Mouse (Mus musculus) kidney, adult 11 months (tissue): Measurements from ENCODE around the gene Olfr813.
"Not testable (repeated sequence)": the region's sequence is repeated elsewhere in the genome, so short reads cannot be mapped to it uniquely, and the experiment has no call there.

Experiments used
- DNase-seq: peaks from one replicate; pipeline ENCODE4 v3.0.0; 2022

The Olfr813 gene

DNA sequence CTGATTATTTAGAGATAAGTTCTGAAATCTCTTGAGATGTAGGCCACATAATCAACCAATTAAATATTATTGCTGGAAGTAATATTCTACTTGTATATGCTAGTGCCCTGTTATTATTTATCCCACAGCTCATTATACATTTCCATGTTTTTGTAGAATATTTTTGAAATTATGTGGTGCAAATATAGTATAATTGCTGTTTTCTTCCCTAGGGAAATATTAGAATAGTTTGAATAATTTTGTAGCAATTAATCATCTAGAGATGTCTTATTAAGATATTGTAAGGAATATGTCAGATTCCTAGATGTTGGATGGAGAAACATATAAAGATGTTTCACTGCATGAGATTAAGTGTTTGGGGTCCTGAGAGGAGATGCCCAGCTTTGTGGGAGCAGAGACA, at the start of gene Olfr813:
TSS of gene Olfr813 (plus strand) at position 301 of the 400 bp plus-strand sequence.
- DNase-seq: no peak

DNA sequence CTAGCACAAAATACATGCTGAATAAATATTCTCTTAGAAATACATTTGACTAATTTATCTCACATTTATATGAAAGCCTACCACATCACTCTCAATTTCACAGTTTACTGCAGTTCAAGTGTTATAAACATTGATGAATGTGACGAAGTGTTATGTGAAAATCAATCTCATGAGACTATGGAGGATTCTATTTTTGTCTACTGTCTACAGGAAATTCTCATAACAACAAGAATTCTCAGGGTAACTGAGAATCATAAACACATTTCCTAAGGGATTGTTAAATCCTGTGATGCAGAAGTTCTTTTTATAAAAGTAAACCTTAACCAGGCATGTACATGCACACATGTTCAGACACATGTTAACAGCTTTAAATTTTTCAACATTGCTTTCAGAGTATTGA, 9.2 kb upstream of the Olfr813 start, which contains the start of gene Olfr812:
TSS of gene Olfr812 (minus strand) at position 101 of the 400 bp plus-strand sequence.
- no peak for DNase-seq

DNA sequence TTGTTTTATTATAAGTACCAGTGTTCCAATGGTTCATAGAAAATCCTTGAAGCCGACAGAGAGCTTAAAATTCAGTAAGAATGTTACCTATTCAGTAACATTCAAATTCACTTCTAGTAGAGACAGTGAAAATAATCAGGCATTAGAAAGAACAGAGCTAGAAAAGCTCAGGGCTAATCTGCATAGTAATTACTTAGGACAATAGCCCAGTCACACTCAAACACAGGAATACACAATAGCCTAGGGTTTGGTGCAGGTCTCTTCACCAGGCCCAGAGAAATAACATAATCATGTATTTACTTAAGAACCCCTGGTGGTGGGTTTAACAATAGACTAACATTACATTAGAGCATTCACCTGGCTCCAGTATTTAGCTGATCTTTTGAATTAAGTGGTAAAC, 7.8 kb upstream of the Olfr813 start:
- DNase-seq: no peak

DNA sequence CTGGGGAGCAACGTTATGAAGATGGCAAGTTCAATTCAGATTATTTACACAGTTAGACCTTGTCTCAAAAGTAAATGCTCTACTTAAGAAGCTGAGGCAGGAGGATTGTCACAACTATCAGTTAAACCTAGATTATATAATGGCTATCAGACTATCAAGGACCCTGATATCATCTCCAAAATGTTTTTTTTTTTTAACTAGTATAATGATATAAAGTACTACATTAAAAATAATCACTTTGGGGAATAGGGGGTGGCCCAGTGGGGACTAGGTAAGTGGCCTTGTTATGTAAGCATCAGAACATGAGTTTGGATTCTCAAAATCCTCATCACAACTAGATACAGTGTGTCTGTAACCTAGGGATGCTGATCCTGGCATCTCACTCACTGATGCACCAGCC, 24.6 kb downstream of the Olfr813 start, which contains the start of gene Olfr814:
TSS of gene Olfr814 (minus strand) at position 101 of the 400 bp plus-strand sequence.
- DNase-seq: not testable (repeated sequence)

DNA sequence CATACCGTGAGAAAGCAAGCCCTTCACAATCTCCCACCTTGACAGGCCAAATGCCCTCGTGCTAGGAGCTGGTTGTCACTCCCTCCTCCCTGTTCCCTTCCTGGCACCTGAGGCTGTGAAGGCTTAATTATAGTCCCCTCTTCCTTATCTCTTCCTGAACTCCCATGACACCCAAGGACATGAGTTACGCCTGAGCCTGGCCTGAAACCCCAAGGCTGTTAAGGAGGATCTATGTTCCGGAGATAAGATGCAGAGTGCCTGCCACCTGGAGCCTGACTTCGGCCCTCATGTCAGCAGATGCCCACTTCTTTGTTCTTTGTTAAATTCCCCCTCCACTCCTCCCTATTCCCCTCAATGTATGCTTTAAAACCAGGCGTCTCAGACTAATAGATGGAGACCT, 30.3 kb downstream of the Olfr813 start:
- DNase-seq: not testable (repeated sequence)

DNA sequence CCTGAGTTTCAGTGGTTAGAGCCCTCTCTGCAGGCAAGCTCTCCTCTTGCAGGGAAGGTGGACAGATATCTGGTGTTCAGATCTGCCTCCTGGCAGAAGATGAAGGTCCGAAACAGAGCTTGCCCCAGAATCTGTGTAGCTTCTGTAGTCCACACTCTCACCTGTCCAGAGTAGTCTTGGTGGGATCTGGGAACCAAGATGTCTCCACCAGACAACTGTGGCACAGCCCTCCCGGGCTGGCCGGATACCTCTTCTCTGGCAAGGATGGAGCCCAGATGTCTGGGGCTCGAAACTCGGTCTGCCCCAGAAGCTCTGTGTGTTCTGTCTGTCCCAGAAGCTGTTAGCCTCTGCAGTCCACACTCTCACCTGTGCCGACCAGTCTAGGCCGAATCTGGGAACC, 30.8 kb downstream of the Olfr813 start:
- no peak for DNase-seq

DNA sequence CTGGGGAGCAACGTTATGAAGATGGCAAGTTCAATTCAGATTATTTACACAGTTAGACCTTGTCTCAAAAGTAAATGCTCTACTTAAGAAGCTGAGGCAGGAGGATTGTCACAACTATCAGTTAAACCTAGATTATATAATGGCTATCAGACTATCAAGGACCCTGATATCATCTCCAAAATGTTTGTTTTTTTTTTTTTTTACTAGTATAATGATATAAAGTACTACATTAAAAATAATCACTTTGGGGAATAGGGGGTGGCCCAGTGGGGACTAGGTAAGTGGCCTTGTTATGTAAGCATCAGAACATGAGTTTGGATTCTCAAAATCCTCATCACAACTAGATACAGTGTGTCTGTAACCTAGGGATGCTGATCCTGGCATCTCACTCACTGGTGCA, 50.6 kb downstream of the Olfr813 start, which contains the start of gene Olfr815:
TSS of gene Olfr815 (minus strand) at position 101 of the 400 bp plus-strand sequence.
- not testable (repeated sequence) for DNase-seq
